Mouse (Mus musculus) induced T-regulatory cell, adult 2 months (primary cell): Measurements from ENCODE around the gene Bsn.
A peak's percentile ranks its signal among the peaks of the same experiment; 100 is the strongest.

Source experiments
- DNase-seq: peaks from one replicate; pipeline ENCODE4 v3.0.0-alpha.2; 2012; ENCODE audit warnings: low read depth

Gene Bsn

DNA sequence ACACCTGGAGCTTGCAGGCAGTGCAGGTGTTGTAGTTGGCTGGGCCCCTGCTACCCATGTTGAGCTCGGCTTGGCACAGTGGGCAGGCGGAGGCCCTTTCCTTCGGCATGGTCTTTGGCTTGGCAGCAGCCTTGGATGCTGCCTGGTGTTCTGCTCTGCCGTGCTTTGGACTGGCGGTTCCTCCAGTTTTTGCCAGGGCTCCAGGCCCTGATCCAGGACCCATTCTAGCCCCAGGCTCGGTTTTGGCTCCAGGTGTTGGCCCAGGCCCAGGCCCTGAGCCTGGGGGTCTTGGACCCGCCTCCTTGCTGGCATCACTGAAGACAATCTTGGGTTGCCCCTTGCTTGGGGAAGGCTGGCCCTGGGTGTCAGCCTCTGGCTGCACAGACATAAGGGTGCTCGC lies 64.5 kb downstream of the Bsn start:
- DNase-seq = no peak

DNA sequence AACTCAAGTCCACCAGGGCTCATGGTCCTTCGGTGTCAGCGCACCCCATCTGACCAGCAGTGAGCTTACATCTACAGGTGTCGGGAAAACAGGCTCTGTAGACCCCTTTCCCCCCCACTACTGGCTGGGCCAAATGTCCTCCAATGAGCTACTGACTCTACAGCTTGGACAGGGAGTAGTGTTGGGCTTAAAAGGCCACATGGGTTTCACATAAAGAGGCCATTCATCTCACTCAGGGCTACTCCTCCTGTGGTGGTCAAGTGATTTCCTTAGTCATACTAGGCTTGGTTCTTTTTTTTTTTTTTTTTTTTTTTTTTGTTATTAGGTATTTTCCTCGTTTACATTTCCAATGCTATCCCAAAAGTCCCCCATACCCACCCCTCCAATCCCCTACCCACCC lies 66.3 kb downstream of the Bsn start:
- no peak for DNase-seq

GRCm38 (mm10) chr9:108121170-108121969 lies 68.8 kb downstream of the Bsn start:
- no peak for DNase-seq

DNA sequence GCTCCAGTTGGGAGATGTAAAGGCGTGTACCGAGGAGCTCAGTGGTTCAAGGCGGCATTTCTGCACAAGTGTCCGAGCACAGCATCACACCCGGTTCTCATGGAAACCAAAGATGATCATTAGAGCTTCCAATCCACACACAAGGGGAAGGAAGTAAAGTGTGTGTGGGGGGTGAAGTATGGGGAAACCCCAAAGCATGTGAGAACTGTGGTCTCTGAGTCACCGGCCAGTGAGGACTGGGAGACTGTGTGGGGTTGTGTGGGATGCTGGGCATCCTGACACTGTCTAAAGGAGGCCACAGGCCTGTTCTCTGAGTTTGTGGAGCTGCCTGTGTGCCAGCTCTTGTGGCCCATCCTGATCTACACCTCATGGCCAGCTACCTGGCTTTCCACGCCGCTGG lies 69.5 kb downstream of the Bsn start:
- peak; percentile 68 for DNase-seq

DNA sequence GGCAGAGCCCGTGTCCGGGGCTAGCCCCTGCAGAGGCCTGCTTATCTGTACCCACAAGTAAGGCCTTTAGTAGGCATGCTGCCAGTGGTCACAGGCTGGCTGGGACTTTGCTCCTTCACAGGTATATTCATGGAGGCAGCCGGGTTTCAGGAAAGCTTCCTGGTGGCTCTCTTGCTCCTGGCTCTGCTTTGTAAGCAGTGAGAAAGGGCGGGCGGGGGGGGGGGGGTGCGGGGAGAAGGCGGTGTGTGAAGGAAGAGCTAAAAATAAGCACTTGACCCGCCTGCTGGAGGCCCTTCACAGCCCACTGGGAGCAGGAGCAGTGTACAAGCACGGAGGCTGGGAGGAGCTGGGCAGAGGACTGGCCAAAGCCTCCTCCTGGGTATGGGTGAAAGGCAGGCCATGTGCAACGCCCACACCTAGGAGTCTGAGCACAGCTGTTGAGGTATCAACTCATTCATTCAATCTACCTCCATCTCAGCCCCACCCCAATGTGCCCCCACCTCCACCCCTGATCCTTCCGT lies 70.2 kb downstream of the Bsn start:
- no peak for DNase-seq

- no peak for DNase-seq
Observed at GRCm38 (mm10) chr9:108117143-108117542, 73.0 kb downstream of the Bsn start.

DNA sequence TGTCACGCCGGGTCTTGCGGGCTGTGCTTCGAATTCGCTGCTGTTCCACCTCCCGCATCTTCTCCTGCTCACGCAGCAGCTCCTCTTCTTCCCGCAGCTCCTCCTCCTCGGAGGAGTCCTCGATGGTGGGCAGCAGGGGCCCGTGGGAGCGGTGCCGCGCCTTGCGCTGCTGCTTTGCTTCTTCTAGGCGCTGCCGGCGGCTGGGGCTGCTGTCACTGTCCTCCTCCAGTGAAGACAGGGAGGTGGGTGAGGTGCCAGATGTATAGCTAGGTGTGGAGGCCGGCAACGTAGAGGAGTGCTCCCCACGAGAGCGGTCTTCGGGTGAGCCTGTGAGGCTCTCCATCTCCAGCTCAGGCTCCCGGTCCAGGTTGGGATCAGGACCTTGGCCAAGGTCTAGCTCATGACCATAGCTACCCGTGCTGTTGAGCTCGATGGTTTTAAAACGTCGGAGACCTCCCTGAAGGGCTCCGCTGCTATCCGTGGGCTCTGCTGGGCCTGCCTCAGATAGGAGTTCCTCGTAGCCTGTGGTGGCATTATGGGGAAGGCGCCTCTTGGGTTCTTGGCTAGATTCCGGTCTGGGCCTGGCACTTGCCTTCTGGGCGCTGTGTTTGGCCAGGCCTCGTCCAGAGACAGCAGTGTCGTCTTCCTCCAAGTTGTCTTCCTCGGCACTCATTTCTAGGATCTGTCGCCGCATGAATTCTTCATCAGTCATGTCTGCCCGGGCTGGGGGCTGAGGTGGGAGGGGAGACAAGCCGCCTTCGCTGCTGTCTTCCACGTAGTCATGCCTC lies 74.7 kb downstream of the Bsn start:
- no peak for DNase-seq

- DNase-seq = no peak
Observed at GRCm38 (mm10) chr9:108112719-108113340, 77.4 kb downstream of the Bsn start.

DNA sequence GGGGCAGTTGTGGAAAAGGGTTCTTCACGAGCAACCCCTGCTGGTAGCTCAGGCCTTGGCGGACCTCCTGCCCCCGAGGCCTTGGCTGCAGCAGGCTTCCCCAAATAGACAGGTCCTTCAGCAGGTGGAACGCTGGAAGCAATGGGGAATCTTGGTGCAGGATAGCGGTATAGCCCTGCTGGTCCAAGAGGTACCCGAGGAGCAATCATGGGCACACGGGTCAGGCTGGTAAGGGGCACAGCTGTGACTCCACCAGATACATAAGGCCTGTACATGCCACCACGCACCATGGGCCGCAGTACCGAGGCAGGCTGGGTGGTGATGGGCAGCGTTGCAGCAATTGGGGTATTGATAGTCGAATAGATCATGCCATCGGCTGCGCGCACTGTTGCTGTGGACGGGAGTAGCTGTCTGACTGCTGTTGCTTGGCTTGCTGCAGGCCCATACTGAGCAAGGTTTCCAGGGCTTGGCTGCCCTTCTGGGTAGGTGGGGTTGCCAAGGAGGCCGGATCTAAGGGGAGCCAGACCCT lies 78.5 kb downstream of the Bsn start:
- no peak for DNase-seq

GRCm38 (mm10) chr9:108111101-108111592 lies 79.0 kb downstream of the Bsn start:
- DNase-seq = peak; percentile 34

DNA sequence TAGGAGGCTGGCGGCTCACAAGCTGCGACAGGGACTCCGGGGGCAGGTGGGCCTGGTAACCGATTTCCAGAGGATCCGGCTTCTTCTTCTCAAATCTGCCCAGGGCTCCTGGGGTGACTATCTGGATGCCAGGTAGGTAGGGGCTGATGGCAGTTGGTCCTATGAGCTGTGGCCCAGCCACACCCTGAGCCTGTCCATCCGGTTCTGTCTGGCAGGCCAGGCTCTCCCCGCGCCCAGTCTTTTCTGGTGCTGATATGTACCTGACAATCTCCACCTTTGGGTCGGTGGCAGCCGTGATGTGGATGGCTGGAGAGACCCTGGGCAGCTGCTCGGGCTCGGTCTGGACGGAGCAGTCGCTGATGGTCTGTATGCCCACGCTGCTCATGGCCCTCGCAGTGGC lies 80.0 kb downstream of the Bsn start:
- DNase-seq = no peak

- DNase-seq = no peak
Observed at GRCm38 (mm10) chr9:108107867-108108266, 82.3 kb downstream of the Bsn start.

DNA sequence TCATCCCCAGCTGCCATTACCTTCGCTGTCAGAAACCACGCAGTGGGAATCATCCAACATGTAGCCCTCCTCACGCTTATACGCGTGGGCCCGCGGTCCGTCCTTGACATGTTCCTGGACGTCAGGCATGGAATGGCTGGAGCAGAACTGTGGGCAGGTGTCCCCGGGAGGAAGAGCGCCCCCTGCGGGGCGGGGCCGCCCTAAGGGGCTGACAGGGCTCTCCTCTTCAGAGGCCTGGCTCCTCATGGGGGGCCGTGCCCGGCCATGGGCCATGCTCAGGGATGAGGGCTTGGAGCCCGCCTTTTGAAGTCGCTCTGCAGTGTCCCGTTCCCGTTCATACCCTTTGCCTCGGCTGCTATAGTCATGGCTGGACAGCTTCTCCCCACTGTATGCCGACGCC lies 84.1 kb downstream of the Bsn start:
- no peak for DNase-seq

- DNase-seq = no peak
Observed at GRCm38 (mm10) chr9:108105549-108105863, 84.7 kb downstream of the Bsn start.

DNA sequence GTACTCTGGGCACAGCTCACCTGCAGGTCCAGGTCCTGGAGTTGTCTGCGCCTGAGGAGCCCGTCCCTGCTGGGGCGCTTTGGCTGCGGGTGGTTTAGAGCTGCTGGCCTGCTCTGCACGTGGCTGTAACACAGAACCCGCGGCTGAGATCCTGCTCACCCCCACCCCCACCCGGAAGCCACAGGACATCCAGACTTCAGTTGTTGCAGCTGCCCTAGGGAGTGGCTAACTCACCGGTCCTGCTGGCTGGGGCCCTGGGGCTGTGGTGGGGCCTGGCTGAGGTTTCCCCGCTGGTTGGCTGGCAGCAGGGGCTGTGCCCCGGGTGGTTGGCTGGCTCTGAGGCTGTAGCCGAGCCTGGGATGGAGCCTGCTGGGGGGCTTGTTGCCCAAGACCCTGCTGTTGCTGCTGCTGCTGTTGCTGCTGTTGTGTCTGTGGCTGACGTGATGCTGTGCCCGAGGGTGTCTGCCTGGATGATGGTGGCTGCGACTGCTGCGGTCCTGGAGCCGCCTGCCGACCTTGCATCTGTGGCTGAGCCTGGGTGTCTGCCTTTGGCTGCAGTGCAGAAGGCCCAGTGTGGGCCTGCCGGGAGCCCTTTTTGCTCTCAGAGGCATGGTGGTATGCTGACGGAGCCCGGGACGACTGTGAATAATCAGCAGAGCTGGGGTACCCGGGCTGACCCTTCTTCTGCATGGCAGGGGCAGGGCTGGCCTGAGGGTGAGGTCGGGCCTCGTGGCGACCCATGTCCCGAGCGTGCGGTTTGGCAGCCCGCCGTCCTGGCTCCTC lies 85.2 kb downstream of the Bsn start:
- peak; percentile 72 for DNase-seq

GRCm38 (mm10) chr9:108099619-108100018 lies 90.6 kb downstream of the Bsn start:
- DNase-seq = no peak

DNA sequence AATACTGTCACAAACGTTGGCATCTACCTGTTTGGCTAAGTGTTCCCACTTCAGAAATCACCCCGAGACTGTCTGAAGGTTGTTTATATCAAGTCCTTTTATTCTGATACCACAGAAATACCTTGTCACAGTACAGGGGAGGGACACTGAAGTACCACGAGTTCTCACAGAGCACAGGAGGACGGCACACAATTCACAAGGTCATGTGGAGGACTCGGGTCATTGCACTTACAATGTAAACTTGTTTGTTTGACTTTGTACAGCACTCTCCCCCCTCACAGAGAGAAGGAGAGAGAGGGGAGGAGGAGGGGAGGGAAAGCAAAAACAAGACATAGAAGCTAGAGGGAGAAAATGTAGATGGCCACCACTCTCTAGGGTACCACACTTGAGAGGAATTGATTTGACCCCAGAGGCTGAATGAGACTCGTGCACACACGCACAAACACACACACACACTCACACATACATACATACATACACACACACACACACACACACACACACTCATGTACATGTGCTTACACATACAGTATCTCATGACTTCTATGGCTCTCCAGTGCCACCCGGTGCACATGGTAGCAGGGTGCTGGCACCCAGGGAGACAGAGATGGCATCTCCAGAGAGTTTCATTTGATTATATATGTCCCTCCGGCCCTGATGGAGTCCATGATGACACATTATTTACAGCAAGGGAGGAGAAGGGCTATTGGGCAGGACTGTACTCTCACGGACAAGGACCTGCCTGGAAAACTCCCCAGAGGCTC lies 94.1 kb downstream of the Bsn start:
- DNase-seq = no peak

DNA sequence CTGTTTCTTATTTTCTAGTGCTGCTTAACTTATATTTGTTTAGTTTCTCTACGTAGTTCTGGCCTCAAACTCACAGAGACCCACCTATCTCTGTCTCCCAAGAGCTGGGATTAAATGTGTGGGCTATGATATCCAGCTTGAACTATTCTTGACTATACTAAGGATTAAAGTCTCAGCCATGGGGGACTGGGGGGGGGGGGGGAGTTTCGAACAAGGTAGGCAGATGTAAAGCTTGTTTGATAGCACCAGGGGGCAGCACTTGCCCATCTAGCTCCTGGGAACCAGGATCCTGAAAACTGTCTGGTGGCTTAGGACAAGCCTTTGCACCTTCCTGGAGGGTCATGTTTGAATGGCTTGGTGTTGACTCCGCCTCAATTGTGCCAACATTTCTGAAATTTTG lies 94.7 kb downstream of the Bsn start:
- peak; percentile 87 for DNase-seq

DNA sequence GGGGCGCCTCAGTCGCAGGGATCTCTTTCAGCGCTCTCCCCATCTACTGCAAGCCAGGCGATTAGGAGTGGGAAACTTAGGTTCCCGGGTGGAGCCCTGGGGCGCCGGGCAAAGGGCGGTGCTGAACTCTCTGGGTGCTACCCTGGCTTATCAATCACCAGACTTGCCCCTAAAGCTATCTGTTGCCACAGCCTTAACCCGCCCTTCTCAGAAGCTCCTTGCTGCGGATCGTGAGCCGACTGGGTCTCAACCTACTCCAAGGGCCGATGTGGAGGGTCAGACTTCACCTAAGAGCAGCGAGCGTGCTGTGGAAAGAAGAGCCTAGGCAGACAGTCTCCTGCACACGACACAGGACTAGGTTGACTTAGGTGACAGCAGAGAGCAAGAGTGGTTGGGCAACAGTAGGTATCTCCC lies 95.2 kb downstream of the Bsn start:
- peak; percentile 61 for DNase-seq

- DNase-seq = peak; percentile 97
Observed at GRCm38 (mm10) chr9:108094184-108094941, 95.8 kb downstream of the Bsn start, which contains the start of gene Apeh. Gene Apeh (minus strand): TSS chr9:108094606.
